Mouse (Mus musculus): Measurements from ENCODE around the gene Platr25. TPM values are rescaled to one million over a fixed set of nuclear protein-coding genes. Genes with fewer than 3 reads are reported as not detected.
"Not testable (repeated sequence)": the region's sequence is repeated elsewhere in the genome, so short reads cannot be mapped to it uniquely, and the experiment has no call there.

Gene Platr25
- total and polyA plus RNA-seq, 2 experiments from 2014 or later: 7.2 to 13.1 TPM

DNA sequence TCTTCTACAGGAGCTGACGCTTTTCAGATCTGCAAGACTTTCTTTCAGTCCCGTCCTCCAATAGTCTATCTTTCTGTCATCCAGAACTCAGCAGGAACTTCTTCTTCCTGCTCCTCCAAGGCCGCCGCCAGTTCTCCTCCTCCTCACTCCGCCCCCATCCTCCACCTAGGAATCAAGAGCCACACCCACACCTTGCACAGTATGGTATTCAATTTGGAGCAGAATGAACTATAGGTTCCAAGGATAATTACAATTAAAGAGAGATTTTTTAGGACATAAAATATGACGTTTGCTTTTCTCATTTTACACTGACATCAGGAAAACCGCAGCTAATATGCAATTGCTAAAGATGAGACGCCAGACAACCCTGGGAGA is 107.2 kb downstream of the Platr25 start:
- H3K36me3 ChIP-seq (ENCODE audit: insufficient read depth, low read length): no peaks in the 10 kb centered on the region
- no peaks in the 10 kb centered on the region for H3K27me3 ChIP-seq (ENCODE audit: insufficient read depth, low read length)
- H3K27ac ChIP-seq: 0 out of 2 replicates have a peak overlapping the region, but pooled peaks have one; percentile 41
- no peak for DNase-seq (ENCODE audit: low spot score)
- no peaks in the 10 kb centered on the region for H3K4me1 ChIP-seq (ENCODE audit: insufficient read depth, low read length)
- H3K9me3 ChIP-seq (ENCODE audit: low read length): peaks cover 4% of the 10 kb centered on the region; the same call in 1 of the 2 replicates
- H3K4me2 ChIP-seq (ENCODE audit: low read depth, low read length): peak overlapping the region; percentile 54
- WGBS: 24% methylated on average over 8 of the region's 8 CpGs
- peak overlapping the region; percentile 31; the same call in 1 of the 2 replicates for H3K9ac ChIP-seq (replicated peaks; ENCODE audit: low read length)
- peak overlapping the region; percentile 53 for H3K4me3 ChIP-seq (ENCODE audit: low read length)
- TF ChIP-seq CTCF (IDR thresholded peaks at IDR 0.05; ENCODE audit: low read depth): no peak
- peak; percentile 95 for ATAC-seq

DNA sequence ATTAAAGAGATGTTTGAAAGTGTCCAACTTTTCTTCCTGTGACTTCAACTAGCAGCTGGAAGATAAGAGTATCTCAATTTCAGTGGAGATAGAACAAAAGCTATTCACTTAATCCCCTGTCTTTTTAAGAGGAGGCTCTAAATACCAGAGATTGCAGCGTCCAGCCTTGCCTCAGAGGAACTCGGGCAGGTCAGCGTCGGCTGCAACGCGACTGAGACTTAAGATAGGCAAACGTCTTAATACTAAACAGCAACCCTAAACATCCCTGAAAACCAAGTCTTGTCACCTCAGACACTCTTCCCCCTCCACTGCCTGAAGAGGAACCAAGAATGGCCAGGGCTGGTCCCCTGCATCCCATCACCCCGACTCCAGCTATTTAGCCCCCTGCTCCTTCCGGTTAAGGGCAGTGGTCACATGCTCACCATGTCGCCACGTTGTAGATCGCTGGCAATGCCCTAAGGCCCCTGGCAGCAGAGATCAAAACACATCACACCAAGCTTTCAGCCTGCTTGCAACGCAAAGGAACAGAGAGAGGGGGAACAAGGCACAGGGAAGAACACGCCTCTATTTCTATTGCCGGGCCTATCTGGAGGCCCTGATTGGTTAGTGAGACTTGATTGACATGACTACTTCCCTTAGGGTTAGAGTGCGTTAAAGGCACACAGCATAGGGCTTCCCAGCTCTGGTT is 107.7 kb downstream of the Platr25 start:
- under 1% methylated on average over 16 of the region's 16 CpGs for WGBS

DNA sequence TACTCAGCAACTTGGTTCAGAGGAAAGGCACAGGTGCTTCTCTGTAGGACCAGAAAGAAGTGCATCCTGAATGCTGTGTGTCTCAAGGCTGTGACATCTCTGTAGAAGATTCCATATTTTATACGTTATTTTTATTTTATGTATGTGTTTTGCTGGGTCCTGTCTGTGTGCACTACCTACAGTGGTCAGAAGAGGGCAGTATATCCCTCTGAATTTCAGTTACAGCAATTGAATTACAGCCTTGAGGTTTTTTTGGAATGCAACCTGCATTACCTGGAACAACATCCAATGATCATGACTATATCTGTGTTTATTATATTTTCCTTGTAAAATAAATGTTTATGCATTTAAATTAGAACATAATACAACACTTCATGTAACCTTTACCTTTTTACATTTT is 133.4 kb downstream of the Platr25 start:
- DNase-seq (ENCODE audit: low spot score): peak; percentile 69
- TF ChIP-seq CTCF (IDR thresholded peaks at IDR 0.05; ENCODE audit: low read depth): peak; percentile 76
- H3K4me2 ChIP-seq (ENCODE audit: low read depth, low read length); H3K36me3 ChIP-seq (ENCODE audit: insufficient read depth, low read length); ATAC-seq; H3K27ac ChIP-seq; H3K27me3 ChIP-seq (ENCODE audit: insufficient read depth, low read length); H3K9me3 ChIP-seq (ENCODE audit: low read length); H3K4me1 ChIP-seq (ENCODE audit: insufficient read depth, low read length); H3K9ac ChIP-seq (replicated peaks; ENCODE audit: low read length); H3K4me3 ChIP-seq (ENCODE audit: low read length): not testable (repeated sequence)
- WGBS: 39% methylated on average over 1 of the region's 1 CpGs

More for the DNA sequence above, 107.7 kb downstream of the Platr25 start:
- not testable (repeated sequence) for H3K27me3 ChIP-seq (ENCODE audit: insufficient read depth, low read length); H3K9me3 ChIP-seq (ENCODE audit: low read length); H3K4me1 ChIP-seq (ENCODE audit: insufficient read depth, low read length); H3K36me3 ChIP-seq (ENCODE audit: insufficient read depth, low read length)
- Histone ChIP-seq H3K4me3 (ENCODE audit: low read length) (peak overlapping the region; percentile 53), H3K27ac (0 out of 2 replicates have a peak overlapping the region, but pooled peaks have one; percentile 41), H3K4me2 (ENCODE audit: low read depth, low read length) (peak overlapping the region; percentile 54), H3K9ac (replicated peaks; ENCODE audit: low read length) (peak overlapping the region; percentile 31; the same call in 1 of the 2 replicates)
- DNase-seq (ENCODE audit: low spot score): peak; percentile 84
- ATAC-seq: peak; percentile 100

DNA sequence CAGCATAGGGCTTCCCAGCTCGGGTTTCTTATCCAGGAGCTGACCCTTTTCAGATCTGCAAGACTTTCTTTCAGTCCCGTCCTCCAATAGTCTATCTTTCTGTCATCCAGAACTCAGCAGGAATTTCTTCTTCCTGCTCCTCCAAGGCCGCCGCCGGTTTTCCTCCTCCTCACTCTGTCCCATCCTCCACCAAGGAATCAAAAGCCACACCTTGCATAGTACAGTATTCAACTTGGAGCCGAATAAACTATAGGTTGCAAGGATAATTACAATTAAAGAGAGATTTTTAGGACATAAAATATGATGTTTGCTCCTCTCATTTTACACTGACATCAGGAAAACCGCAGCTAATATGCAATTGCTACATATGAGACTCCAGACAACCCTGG is 136.2 kb downstream of the Platr25 start:
- not testable (repeated sequence) for H3K27ac ChIP-seq; H3K36me3 ChIP-seq (ENCODE audit: insufficient read depth, low read length); H3K27me3 ChIP-seq (ENCODE audit: insufficient read depth, low read length); H3K9me3 ChIP-seq (ENCODE audit: low read length); H3K4me1 ChIP-seq (ENCODE audit: insufficient read depth, low read length)
- peak; percentile 7 for DNase-seq (ENCODE audit: low spot score)
- WGBS: 5% methylated on average over 7 of the region's 7 CpGs
- Histone ChIP-seq H3K4me3 (ENCODE audit: low read length) (peak overlapping the region; percentile 42), H3K9ac (replicated peaks; ENCODE audit: low read length) (peak overlapping the region; percentile 37; the same call in 1 of the 2 replicates), H3K4me2 (ENCODE audit: low read depth, low read length) (peak overlapping the region; percentile 55)
- ATAC-seq: peak; percentile 88

DNA sequence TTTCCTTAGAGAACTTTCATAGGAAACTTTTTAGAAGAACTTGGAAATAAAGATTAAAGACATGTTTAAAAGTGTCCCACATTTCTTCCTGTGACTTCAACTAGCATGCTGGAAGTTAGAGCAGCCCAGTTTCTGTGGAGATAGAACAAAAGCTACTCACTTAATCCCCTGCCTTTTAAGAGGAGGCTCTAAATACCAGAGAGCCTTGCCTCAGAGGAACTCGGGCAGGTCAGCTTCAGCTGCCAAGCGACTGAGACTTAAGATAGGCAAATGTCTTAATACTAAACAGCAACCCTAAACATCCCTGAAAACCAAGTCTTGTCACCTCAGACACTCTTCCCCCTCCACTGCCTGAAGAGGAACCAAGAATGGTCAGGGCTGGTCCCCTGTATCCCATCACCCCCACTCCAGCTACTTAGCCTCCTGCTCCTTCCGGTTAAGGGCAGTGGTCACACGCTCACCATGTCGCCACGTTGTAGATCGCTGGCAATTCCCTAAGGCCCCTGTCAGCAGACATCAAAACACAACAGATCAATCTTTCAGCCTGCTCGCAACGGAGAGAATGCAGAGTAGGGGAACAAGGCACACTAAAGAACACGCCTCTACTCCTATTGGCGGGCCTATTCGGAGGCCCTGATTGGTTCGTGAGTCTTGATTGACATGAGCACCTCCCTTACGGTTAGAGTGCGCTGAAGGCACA is 136.8 kb downstream of the Platr25 start, which contains the start of gene 6720489N17Rik:
6720489N17Rik (minus strand) TSS at position 606 of the 700 bp plus-strand sequence.
- peak within 1 kb of the TSS; percentile 37; the same call in 1 of the 2 replicates for H3K9ac ChIP-seq (replicated peaks; ENCODE audit: low read length)
- H3K27me3 ChIP-seq (ENCODE audit: insufficient read depth, low read length); H3K36me3 ChIP-seq (ENCODE audit: insufficient read depth, low read length); H3K9me3 ChIP-seq (ENCODE audit: low read length); H3K4me1 ChIP-seq (ENCODE audit: insufficient read depth, low read length); H3K27ac ChIP-seq: not testable (repeated sequence)
- DNase-seq (ENCODE audit: low spot score) (peak; percentile 88), ATAC-seq (peak; percentile 100)
- peak within 1 kb of the TSS; percentile 42 for H3K4me3 ChIP-seq (ENCODE audit: low read length)
- under 1% methylated on average over 15 of the region's 15 CpGs for WGBS
- peak within 1 kb of the TSS; percentile 55 for H3K4me2 ChIP-seq (ENCODE audit: low read depth, low read length)

MicroRNA genes within 50 kb of the gene (microRNA counts, 519-probe panel; counts per million panel counts)
- not detected for microRNA mmu-miR-713

Small RNA genes lying within 50 kb of the gene (microRNA-seq; reads per million reads assigned to microRNA genes)
- 0 reads per million in 2 experiments for gene Gm24020
- 0 reads per million in 2 experiments for gene Gm24588
- 0 reads per million in 2 experiments for gene Mir713

Other genes starting within 250 kb of the Platr25 start
- not detected in 2 replicates for gene Zfp935, start 202.2 kb downstream of the Platr25 start, total RNA-seq (2014; rRNA removed)
- not detected in 2 replicates for gene Zfp935, start 202.2 kb downstream of the Platr25 start, polyA plus RNA-seq (2015; fragmentation: Nextera tagmentation; extraction: Ambion mirVana)
- gene Zfp934, start 189.5 kb downstream of the Platr25 start, total RNA-seq (2014; rRNA removed): 2.9 and 3.2 TPM in 2 replicates
- 7.7 and 8.5 TPM in 2 replicates for gene Zfp934, start 189.5 kb downstream of the Platr25 start, polyA plus RNA-seq (2015; fragmentation: Nextera tagmentation; extraction: Ambion mirVana)
- 1.3 and 4.3 TPM in 2 replicates for gene 6720489N17Rik, start 136.5 kb downstream of the Platr25 start, total RNA-seq (2014; rRNA removed)
- 4.6 and 5.5 TPM in 2 replicates for gene 6720489N17Rik, start 136.5 kb downstream of the Platr25 start, polyA plus RNA-seq (2015; fragmentation: Nextera tagmentation; extraction: Ambion mirVana)
- gene Gm5141, start 25.1 kb upstream of the Platr25 start, total RNA-seq (2014; rRNA removed): 1.5 and 3.1 TPM in 2 replicates
- gene Gm5141, start 25.1 kb upstream of the Platr25 start, polyA plus RNA-seq (2015; fragmentation: Nextera tagmentation; extraction: Ambion mirVana): 4.3 and 4.8 TPM in 2 replicates
- 0.50 and 0.78 TPM in 2 replicates for gene Fbp2, start 97.7 kb upstream of the Platr25 start, total RNA-seq (2014; rRNA removed)
- 1.1 TPM in 2 replicates for gene Fbp2, start 97.7 kb upstream of the Platr25 start, polyA plus RNA-seq (2015; fragmentation: Nextera tagmentation; extraction: Ambion mirVana)
- gene Fbp1, start 127.6 kb upstream of the Platr25 start, total RNA-seq (2014; rRNA removed): 2.1 TPM in 1 of 2 replicates, not detected in the other
- gene Fbp1, start 127.6 kb upstream of the Platr25 start, polyA plus RNA-seq (2015; fragmentation: Nextera tagmentation; extraction: Ambion mirVana): 0.50 and 0.78 TPM in 2 replicates
- gene 2010111I01Rik, start 204.2 kb upstream of the Platr25 start, total RNA-seq (2014; rRNA removed): 29.8 and 35.3 TPM in 2 replicates
- 15.9 and 18.6 TPM in 2 replicates for gene 2010111I01Rik, start 204.2 kb upstream of the Platr25 start, polyA plus RNA-seq (2015; fragmentation: Nextera tagmentation; extraction: Ambion mirVana)

Measured in hindbrain, postnatal 0 days (tissue).